25 mouse cellular contexts compared by ENCODE assay signal in genomic region chr11:116680321-116681091, GRCm38 (mm10). TPM values are rescaled to one million over a fixed set of nuclear protein-coding genes. Genes with fewer than 3 reads are reported as not detected.
"Had no signal": no experiment of that assay in that cellular context is flagged by ENCODE, and none has a peak within 500 bp of the region (broad histone marks: within the 10 kb centered on the region; RNA-seq: fewer than 3 reads in every experiment).

No protein-coding gene starts in this region.

- H3K4me3 ChIP-seq: limb, embryonic 12.5 days; limb, embryonic 15.5 days; liver, embryonic 13.5 days; midbrain, embryonic 13.5 days; myocyte; neural tube, embryonic 13.5 days; stomach, embryonic 15.5 days had no signal

- H3K9ac ChIP-seq: limb, embryonic 12.5 days; limb, embryonic 15.5 days; liver, embryonic 13.5 days; midbrain, embryonic 13.5 days; neural tube, embryonic 13.5 days; stomach, embryonic 15.5 days had no signal

- H3K27ac ChIP-seq: limb, embryonic 12.5 days; limb, embryonic 15.5 days; liver, embryonic 13.5 days; midbrain, embryonic 13.5 days; neural tube, embryonic 13.5 days; stomach, embryonic 15.5 days had no signal

- DNase-seq: kidney, adult 9 months; kidney, postnatal 14 days; kidney, postnatal 4 days; left cerebral cortex, postnatal 4 days; liver, embryonic 13.5 days; lung, adult 2 months; lung, postnatal 14 days; lung, postnatal 4 days; retina, postnatal 1 day; right cerebral cortex, postnatal 25 days; spleen, adult 18-20 months; thymus, adult 2 months; thymus, postnatal 14 days; thymus, postnatal 4 days had no signal

- H3K4me1 ChIP-seq: limb, embryonic 12.5 days; midbrain, embryonic 13.5 days; neural tube, embryonic 13.5 days; stomach, embryonic 15.5 days had no signal

- H3K27me3 ChIP-seq: limb, embryonic 12.5 days; limb, embryonic 15.5 days; liver, embryonic 13.5 days; midbrain, embryonic 13.5 days; neural tube, embryonic 13.5 days; stomach, embryonic 15.5 days had no signal

- H3K9me3 ChIP-seq: limb, embryonic 12.5 days; limb, embryonic 15.5 days; liver, embryonic 13.5 days; midbrain, embryonic 13.5 days; neural tube, embryonic 13.5 days; stomach, embryonic 15.5 days had no signal

- H3K4me2 ChIP-seq: limb, embryonic 12.5 days; limb, embryonic 15.5 days; liver, embryonic 13.5 days; midbrain, embryonic 13.5 days; neural tube, embryonic 13.5 days; stomach, embryonic 15.5 days had no signal

- ATAC-seq: midbrain, embryonic 13.5 days; midbrain, embryonic 16.5 days had no signal

RNA-seq across cellular contexts. Expression of gene Cygb, which starts 26.4 kb away (rescaled TPM):
- total RNA-seq: megakaryocyte progenitor cell, adult 5-6 weeks; megakaryocyte-erythroid progenitor cell, adult 5-6 weeks; monocyte, adult 5-6 weeks had no signal

RNA-seq across cellular contexts. Expression of gene Prcd, which starts 27.2 kb away (rescaled TPM):
- total RNA-seq: monocyte, adult 5-6 weeks; neutrophil, adult 5-6 weeks had no signal
